Mouse (Mus musculus) heart, postnatal 0 days (tissue): Measurements from ENCODE around the gene Prkn.

Source experiments
- CTCF ChIP-seq: IDR thresholded peaks from 2 replicates; pipeline ENCODE4 v1.5.1; 2016; ENCODE audit warnings: antibody characterized with exemption, control low read depth, low read depth
- EP300 ChIP-seq: IDR thresholded peaks from 2 replicates; pipeline ENCODE4 v1.6.1; 2016; ENCODE audit warnings: antibody characterized with exemption, low read depth

DNA sequence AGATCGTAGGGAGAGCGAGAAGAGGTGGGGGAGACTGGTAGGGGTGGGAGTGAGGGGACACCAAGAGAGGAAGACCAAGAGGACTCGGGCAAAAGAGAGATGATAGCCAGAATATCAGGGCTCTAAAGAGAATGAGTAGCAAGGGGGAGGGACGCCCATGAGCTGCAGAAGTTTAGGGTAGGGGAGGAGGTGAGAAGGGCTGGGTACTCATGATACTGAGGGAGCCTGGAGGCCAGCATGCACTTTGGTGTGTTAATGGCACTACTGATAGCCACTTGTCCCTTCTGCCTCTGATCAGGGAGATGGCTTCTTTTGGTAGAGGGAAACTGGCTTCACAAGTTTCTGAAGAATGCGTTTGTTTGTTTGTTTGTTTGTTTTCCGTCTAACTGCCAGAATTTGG lies 1264.5 kb downstream of the Prkn start:
- no peak for TF ChIP-seq CTCF
- no peak for TF ChIP-seq EP300
